Mouse (Mus musculus): ENCODE results near the gene Tshz2. TPM values are rescaled to one million over a fixed set of nuclear protein-coding genes. Genes with fewer than 3 reads are reported as not detected.
A peak's percentile ranks its signal among the peaks of the same experiment; 100 is the strongest.

Tshz2 gene
- polyA plus RNA-seq, 1 experiment from 2014 or later = 36.3 TPM

DNA sequence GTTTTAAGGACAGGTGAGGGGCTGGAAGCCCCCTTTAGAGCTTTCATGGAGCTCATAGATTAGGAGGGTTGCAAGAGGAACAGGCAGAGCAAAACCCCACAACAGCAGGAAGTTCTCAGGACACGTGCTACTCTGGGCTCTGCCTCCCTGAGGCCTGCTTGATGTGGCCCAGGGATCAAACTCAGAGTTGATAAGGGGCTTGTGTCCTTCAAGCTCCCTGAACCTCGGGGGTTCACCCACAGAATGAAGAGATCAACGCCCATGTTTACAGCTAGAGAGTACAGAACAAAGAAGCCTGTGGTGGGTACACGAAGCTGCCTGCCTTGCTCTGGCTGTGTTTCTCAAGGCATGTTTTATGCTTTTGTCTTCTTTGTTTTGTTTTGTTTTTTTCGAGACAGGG is 417.8 kb downstream of the Tshz2 start:
- Histone ChIP-seq H3K9ac (no peak overlapping the region), H3K9me3 (no peaks in the 10 kb centered on the region), H3K4me3 (no peak overlapping the region), H3K4me1 (replicated peaks) (no peaks in the 10 kb centered on the region), H3K36me3 (no peaks in the 10 kb centered on the region), H3K27ac (replicated peaks) (no peak overlapping the region), H3K4me2 (no peak overlapping the region), H3K27me3 (no peaks in the 10 kb centered on the region)
- no peak for ATAC-seq (ENCODE audit: low FRiP score, low read depth)
- 32% methylated on average over 5 of the region's 5 CpGs for WGBS

DNA sequence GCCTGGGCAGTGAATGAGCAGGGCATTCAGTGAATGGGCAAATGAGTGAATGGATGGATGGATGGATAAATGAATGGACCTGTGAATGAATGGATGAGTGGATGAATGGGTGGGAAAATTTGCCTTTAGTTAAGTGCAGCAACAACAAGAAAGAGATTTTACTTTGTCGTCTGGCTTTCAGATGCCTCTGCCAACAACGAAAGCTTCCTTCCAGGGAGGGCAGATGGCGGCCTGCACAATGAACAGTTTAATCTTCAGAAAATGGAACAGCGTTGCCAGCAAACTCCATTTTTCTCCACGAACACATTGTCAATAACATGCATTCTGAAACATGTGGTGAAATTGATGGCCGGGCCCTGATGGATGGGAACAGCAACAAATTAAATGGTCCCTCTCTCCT is 418.6 kb downstream of the Tshz2 start:
- Histone ChIP-seq H3K27me3 (no peaks in the 10 kb centered on the region), H3K9ac (no peak overlapping the region), H3K36me3 (no peaks in the 10 kb centered on the region), H3K27ac (replicated peaks) (no peak overlapping the region), H3K4me1 (replicated peaks) (no peaks in the 10 kb centered on the region), H3K4me2 (no peak overlapping the region), H3K4me3 (no peak overlapping the region), H3K9me3 (no peaks in the 10 kb centered on the region)
- WGBS = 44% methylated on average over 6 of the region's 6 CpGs
- ATAC-seq (ENCODE audit: low FRiP score, low read depth) = no peak

GRCm38 (mm10) chr2:170054943-170055342 is 422.1 kb downstream of the Tshz2 start:
- Histone ChIP-seq H3K4me1 (replicated peaks) (no peaks in the 10 kb centered on the region), H3K4me3 (no peak overlapping the region), H3K4me2 (no peak overlapping the region), H3K27ac (replicated peaks) (no peak overlapping the region), H3K36me3 (no peaks in the 10 kb centered on the region), H3K27me3 (no peaks in the 10 kb centered on the region), H3K9ac (no peak overlapping the region), H3K9me3 (no peaks in the 10 kb centered on the region)
- 80% methylated on average over 12 of the region's 12 CpGs for WGBS
- no peak for ATAC-seq (ENCODE audit: low FRiP score, low read depth)

- no peak overlapping the region for H3K4me2 ChIP-seq
- H3K27ac ChIP-seq (replicated peaks) = no peak overlapping the region
- ATAC-seq (ENCODE audit: low FRiP score, low read depth) = no peak
- H3K27me3 ChIP-seq = no peaks in the 10 kb centered on the region
- H3K36me3 ChIP-seq = no peaks in the 10 kb centered on the region
- H3K4me1 ChIP-seq (replicated peaks) = no peaks in the 10 kb centered on the region
- H3K9ac ChIP-seq = no peak overlapping the region
- WGBS = 39% methylated on average over 9 of the region's 9 CpGs
- no peak overlapping the region for H3K4me3 ChIP-seq
- no peaks in the 10 kb centered on the region for H3K9me3 ChIP-seq
Measured at GRCm38 (mm10) chr2:170055413-170055812, 422.6 kb downstream of the Tshz2 start.

GRCm38 (mm10) chr2:170058774-170059173 is 426.0 kb downstream of the Tshz2 start:
- no peaks in the 10 kb centered on the region for H3K36me3 ChIP-seq
- ATAC-seq (ENCODE audit: low FRiP score, low read depth) = peak; percentile 47; the same call in 1 of the 2 replicates
- H3K4me2 ChIP-seq = no peak overlapping the region
- no peak overlapping the region for H3K9ac ChIP-seq
- no peaks in the 10 kb centered on the region for H3K4me1 ChIP-seq (replicated peaks)
- H3K9me3 ChIP-seq = no peaks in the 10 kb centered on the region
- H3K27me3 ChIP-seq = no peaks in the 10 kb centered on the region
- H3K27ac ChIP-seq (replicated peaks) = no peak overlapping the region
- no peak overlapping the region for H3K4me3 ChIP-seq
- WGBS = 61% methylated on average over 14 of the region's 14 CpGs

DNA sequence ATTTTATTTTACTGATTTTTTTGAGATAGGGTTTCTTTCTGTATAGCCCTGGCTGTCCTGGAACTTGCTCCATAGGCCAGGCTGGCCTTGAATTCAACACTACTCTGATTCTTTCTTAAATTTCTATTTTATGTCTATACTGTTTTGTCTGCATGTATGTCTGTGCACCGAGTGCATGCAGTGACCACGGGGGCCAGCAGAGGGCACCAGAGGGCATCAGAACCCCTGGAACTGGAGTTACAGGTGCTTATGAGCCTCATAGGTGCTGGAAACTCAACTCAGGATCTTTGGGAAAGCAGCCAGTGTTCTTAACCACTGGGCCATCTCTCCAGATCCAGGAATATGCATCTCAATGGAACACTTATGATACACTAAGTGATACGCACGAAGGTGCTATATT is 427.3 kb downstream of the Tshz2 start:
- no peak overlapping the region for H3K27ac ChIP-seq (replicated peaks)
- H3K4me1 ChIP-seq (replicated peaks) = no peaks in the 10 kb centered on the region
- no peak overlapping the region for H3K9ac ChIP-seq
- no peak for ATAC-seq (ENCODE audit: low FRiP score, low read depth)
- no peak overlapping the region for H3K4me2 ChIP-seq
- no peak overlapping the region for H3K4me3 ChIP-seq
- H3K27me3 ChIP-seq = no peaks in the 10 kb centered on the region
- WGBS = 68% methylated on average over 4 of the region's 4 CpGs
- no peaks in the 10 kb centered on the region for H3K36me3 ChIP-seq
- no peaks in the 10 kb centered on the region for H3K9me3 ChIP-seq

DNA sequence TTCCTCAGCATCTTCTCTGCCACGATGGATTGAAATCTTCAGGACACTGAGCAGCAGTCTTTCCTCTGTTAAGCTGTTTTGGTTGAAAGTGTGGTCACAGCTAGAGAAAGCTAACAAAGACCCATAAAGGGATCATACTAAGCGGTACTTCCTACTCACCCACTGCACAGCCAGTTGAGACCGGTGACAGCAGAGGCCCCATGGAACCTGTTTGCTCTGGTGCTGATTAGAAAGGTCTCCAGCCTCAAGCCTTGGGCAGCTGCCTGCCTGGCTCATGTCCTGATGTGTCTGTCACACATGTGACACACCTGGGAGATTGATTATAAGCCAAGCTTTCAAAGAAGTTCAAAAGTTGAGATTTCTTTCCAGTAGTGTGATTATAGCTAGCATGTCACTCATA is 429.6 kb downstream of the Tshz2 start:
- no peak overlapping the region for H3K4me3 ChIP-seq
- no peaks in the 10 kb centered on the region for H3K27me3 ChIP-seq
- no peak overlapping the region for H3K27ac ChIP-seq (replicated peaks)
- WGBS = 93% methylated on average over 3 of the region's 3 CpGs
- no peaks in the 10 kb centered on the region for H3K4me1 ChIP-seq (replicated peaks)
- H3K9ac ChIP-seq = no peak overlapping the region
- no peaks in the 10 kb centered on the region for H3K9me3 ChIP-seq
- no peaks in the 10 kb centered on the region for H3K36me3 ChIP-seq
- ATAC-seq (ENCODE audit: low FRiP score, low read depth) = no peak
- H3K4me2 ChIP-seq = no peak overlapping the region

GRCm38 (mm10) chr2:170069976-170070375 is 437.2 kb downstream of the Tshz2 start:
- H3K9ac ChIP-seq = no peak overlapping the region
- H3K9me3 ChIP-seq = no peaks in the 10 kb centered on the region
- 82% methylated on average over 5 of the region's 5 CpGs for WGBS
- no peaks in the 10 kb centered on the region for H3K36me3 ChIP-seq
- no peak for ATAC-seq (ENCODE audit: low FRiP score, low read depth)
- peaks cover 19% of the 10 kb centered on the region; the same call in 1 of the 2 replicates for H3K4me1 ChIP-seq (replicated peaks)
- H3K27ac ChIP-seq (replicated peaks) = no peak overlapping the region
- H3K4me3 ChIP-seq = no peak overlapping the region
- no peak overlapping the region for H3K4me2 ChIP-seq
- no peaks in the 10 kb centered on the region for H3K27me3 ChIP-seq

DNA sequence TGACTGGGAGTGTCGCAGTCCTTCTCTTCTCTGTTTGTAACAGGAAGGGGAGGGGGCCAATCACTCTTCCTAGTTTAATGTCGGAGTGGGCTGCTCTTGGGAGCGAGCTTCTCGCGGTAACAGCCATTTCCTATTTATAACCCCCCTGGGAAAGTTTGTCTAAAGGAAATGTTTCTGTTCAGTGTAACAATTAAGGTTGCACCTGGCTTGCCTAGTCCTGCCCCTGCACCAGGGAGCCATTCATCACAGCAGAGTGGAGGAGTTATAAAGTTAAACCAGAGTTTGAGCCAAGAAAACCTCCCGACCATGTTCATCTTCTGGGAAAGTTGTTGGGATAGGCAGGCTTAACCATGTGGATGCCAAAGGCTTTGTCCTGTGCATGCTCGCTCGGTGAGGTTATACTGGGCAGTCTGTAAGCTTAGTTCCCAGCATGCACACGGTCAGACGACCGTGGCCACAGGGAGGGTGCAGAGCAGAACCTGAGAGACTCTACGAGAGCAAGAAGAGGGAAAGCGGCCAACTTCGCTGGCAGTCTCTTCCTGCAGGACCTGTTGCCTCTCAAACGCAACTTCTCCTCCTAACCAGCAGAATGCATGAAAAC is 437.9 kb downstream of the Tshz2 start:
- Histone ChIP-seq H3K27me3 (no peaks in the 10 kb centered on the region), H3K9ac (no peak overlapping the region), H3K4me1 (replicated peaks) (peaks cover 19% of the 10 kb centered on the region; the same call in 1 of the 2 replicates), H3K4me3 (no peak overlapping the region), H3K27ac (replicated peaks) (no peak overlapping the region), H3K36me3 (no peaks in the 10 kb centered on the region), H3K4me2 (peak overlapping the region; percentile 16), H3K9me3 (no peaks in the 10 kb centered on the region)
- WGBS = 38% methylated on average over 15 of the region's 15 CpGs
- no peak for ATAC-seq (ENCODE audit: low FRiP score, low read depth)

- H3K9ac ChIP-seq = no peak overlapping the region
- H3K4me3 ChIP-seq = no peak overlapping the region
- H3K36me3 ChIP-seq = no peaks in the 10 kb centered on the region
- WGBS = 71% methylated on average over 6 of the region's 6 CpGs
- H3K27ac ChIP-seq (replicated peaks) = no peak overlapping the region
- H3K4me2 ChIP-seq = no peak overlapping the region
- peaks cover 11% of the 10 kb centered on the region; the same call in 1 of the 2 replicates for H3K4me1 ChIP-seq (replicated peaks)
- no peak for ATAC-seq (ENCODE audit: low FRiP score, low read depth)
- no peaks in the 10 kb centered on the region for H3K27me3 ChIP-seq
- H3K9me3 ChIP-seq = no peaks in the 10 kb centered on the region
Measured at GRCm38 (mm10) chr2:170076941-170077490, 444.2 kb downstream of the Tshz2 start.

GRCm38 (mm10) chr2:170078041-170078440 is 445.2 kb downstream of the Tshz2 start:
- H3K36me3 ChIP-seq = no peaks in the 10 kb centered on the region

DNA sequence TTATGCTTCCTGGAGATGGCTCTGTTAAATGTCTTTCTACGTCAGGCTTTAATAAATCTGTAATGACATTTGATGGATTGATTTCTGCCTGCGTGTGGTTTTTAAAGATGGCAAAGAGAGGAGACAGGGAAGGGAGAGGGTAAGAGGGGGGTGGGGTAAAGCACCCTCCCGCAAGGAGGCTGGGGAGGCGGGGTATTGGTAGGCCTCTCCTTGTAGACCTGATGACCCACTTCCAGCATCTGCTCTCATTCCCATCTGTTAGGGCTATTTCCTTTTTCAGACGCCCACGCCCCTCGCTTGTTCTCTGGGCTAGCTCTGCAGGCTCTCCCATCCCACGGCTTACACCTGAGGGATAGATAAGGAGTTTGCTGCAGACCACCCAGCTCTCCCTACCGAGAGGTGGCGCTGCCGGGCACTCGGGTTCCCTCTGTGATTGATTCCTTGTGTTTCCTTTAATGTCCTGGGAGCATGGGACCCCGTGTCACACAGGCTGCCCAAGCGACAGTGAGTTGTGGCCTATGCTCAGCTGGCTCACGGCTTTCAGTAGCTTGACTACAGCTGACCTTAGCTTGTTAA is 445.7 kb downstream of the Tshz2 start:
- no peaks in the 10 kb centered on the region for H3K36me3 ChIP-seq
- no peak overlapping the region for H3K4me2 ChIP-seq
- no peaks in the 10 kb centered on the region for H3K9me3 ChIP-seq
- no peaks in the 10 kb centered on the region for H3K27me3 ChIP-seq
- no peak overlapping the region for H3K4me3 ChIP-seq
- no peak overlapping the region for H3K27ac ChIP-seq (replicated peaks)
- no peak overlapping the region for H3K9ac ChIP-seq
- ATAC-seq (ENCODE audit: low FRiP score, low read depth) = no peak
- WGBS = 57% methylated on average over 15 of the region's 15 CpGs
- no peaks in the 10 kb centered on the region for H3K4me1 ChIP-seq (replicated peaks)

More at GRCm38 (mm10) chr2:170078041-170078440, 445.2 kb downstream of the Tshz2 start:
- no peak overlapping the region for H3K4me2 ChIP-seq
- H3K9me3 ChIP-seq = no peaks in the 10 kb centered on the region
- no peak overlapping the region for H3K9ac ChIP-seq
- no peaks in the 10 kb centered on the region for H3K27me3 ChIP-seq
- H3K4me3 ChIP-seq = no peak overlapping the region
- 0 out of 2 replicates have a peak, but pooled peaks cover under 1% of the 10 kb centered on the region for H3K4me1 ChIP-seq (replicated peaks)
- WGBS = 80% methylated on average over 10 of the region's 10 CpGs
- ATAC-seq (ENCODE audit: low FRiP score, low read depth) = no peak
- H3K27ac ChIP-seq (replicated peaks) = no peak overlapping the region
